Mouse (Mus musculus): Measurements from ENCODE around the gene Ush2a.

DNA sequence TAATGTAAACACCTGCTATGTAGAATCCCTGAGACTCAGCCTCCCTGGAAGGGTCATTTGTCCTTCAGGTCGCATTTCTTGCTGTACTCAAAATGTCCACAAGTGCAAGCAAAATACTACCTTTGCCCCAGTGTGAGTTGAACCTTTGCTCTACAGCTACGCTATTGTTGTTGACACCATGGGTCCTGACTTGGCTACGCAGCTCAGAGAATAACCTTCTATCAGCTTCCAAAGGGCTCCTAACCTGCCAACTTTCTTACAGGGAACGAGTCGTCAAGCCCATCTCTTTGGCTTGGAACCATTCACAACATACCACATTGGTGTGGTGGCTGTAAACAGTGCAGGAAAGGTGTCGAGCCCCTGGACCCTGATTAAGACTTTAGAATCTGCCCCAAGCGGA is 644.4 kb downstream of the Ush2a start:
- TF ChIP-seq CTCF (IDR thresholded peaks at IDR 0.05; ENCODE audit: extremely low read depth, insufficient read depth, low read length) (no peak), POLR2A (IDR thresholded peaks at IDR 0.05; ENCODE audit: extremely low read depth, insufficient read depth, low read length) (no peak)

Measured in cortical plate, adult 2 months (tissue).